Mouse (Mus musculus): ENCODE results near the gene Pdcd2.

Gene Pdcd2

GRCm38 (mm10) chr17:15499656-15500394 is 27.3 kb downstream of the Pdcd2 start, which contains the start of the genes Psmb1 and Tbp:
Gene Psmb1 (minus strand): TSS chr17:15499751.
Gene Tbp (plus strand): TSS chr17:15499888.
- DNase-seq (ENCODE audit: extremely low read depth, low read depth, low spot score): peak; percentile 86

GRCm38 (mm10) chr17:15498753-15499113 is 28.4 kb downstream of the Pdcd2 start:
- DNase-seq (ENCODE audit: extremely low read depth, low read depth, low spot score): no peak

- DNase-seq (ENCODE audit: extremely low read depth, low read depth, low spot score): peak; percentile 47
Observed at GRCm38 (mm10) chr17:15497882-15498752, 29.0 kb downstream of the Pdcd2 start.

- no peak for DNase-seq (ENCODE audit: extremely low read depth, low read depth, low spot score)
Observed at GRCm38 (mm10) chr17:15490542-15490941, 36.6 kb downstream of the Pdcd2 start.

GRCm38 (mm10) chr17:15472671-15473070 is 54.4 kb downstream of the Pdcd2 start:
- DNase-seq (ENCODE audit: extremely low read depth, low read depth, low spot score): no peak

Data from fat pad, adult 2 months (tissue).